Mouse (Mus musculus): ENCODE data around the gene Uevld.
"Not testable (repeated sequence)": the region's sequence is repeated elsewhere in the genome, so short reads cannot be mapped to it uniquely, and the experiment has no call there.

Uevld gene

GRCm38 (mm10) chr7:46964070-46964469 lies 5.7 kb upstream of the Uevld start:
- DNase-seq = no peak

GRCm38 (mm10) chr7:46962806-46963618 lies 4.7 kb upstream of the Uevld start:
- DNase-seq = peak; percentile 53 to 73

- DNase-seq = peak in 1 of 2 experiments; percentile 31
Measured at GRCm38 (mm10) chr7:46962132-46962531, 3.8 kb upstream of the Uevld start.

- peak in 1 of 2 experiments; percentile 15 for DNase-seq
Measured at GRCm38 (mm10) chr7:46960991-46961390, 2.7 kb upstream of the Uevld start.

GRCm38 (mm10) chr7:46958853-46959252 lies 526 bp upstream of the Uevld start:
- no peak for DNase-seq

GRCm38 (mm10) chr7:46935847-46936246 lies 22.5 kb downstream of the Uevld start:
- peak in 1 of 2 experiments; percentile 17 for DNase-seq

GRCm38 (mm10) chr7:46934788-46935187 lies 23.5 kb downstream of the Uevld start:
- DNase-seq = no peak

GRCm38 (mm10) chr7:46931370-46931769 lies 27.0 kb downstream of the Uevld start:
- no peak for DNase-seq

- DNase-seq = no peak
Measured at GRCm38 (mm10) chr7:46928291-46928690, 30.0 kb downstream of the Uevld start.

GRCm38 (mm10) chr7:46922075-46922474 lies 36.3 kb downstream of the Uevld start:
- DNase-seq = no peak

GRCm38 (mm10) chr7:46919551-46920176 lies 38.7 kb downstream of the Uevld start, which contains the start of gene Tsg101:
Tsg101 (minus strand) TSS chr7:46919969.
- peak; percentile 89 to 91 for DNase-seq

- DNase-seq = no peak
Measured at GRCm38 (mm10) chr7:46918678-46919371, 39.5 kb downstream of the Uevld start.

- DNase-seq = no peak
Measured at GRCm38 (mm10) chr7:46916376-46916775, 42.0 kb downstream of the Uevld start.

- no peak for DNase-seq
Measured at GRCm38 (mm10) chr7:46911250-46911649, 47.1 kb downstream of the Uevld start.

- no peak for DNase-seq
Measured at GRCm38 (mm10) chr7:46899343-46899742, 59.0 kb downstream of the Uevld start.

GRCm38 (mm10) chr7:46895511-46895910 lies 62.8 kb downstream of the Uevld start:
- DNase-seq = no peak

- no peak for DNase-seq
Measured at GRCm38 (mm10) chr7:46883304-46883703, 75.0 kb downstream of the Uevld start.

GRCm38 (mm10) chr7:46881941-46882340 lies 76.4 kb downstream of the Uevld start:
- not testable (repeated sequence) for DNase-seq

- DNase-seq = no peak
Measured at GRCm38 (mm10) chr7:46880992-46881391, 77.3 kb downstream of the Uevld start.

- peak in 1 of 2 experiments; percentile 12 for DNase-seq
Measured at GRCm38 (mm10) chr7:46879851-46880250, 78.5 kb downstream of the Uevld start.

GRCm38 (mm10) chr7:46877255-46877654 lies 81.1 kb downstream of the Uevld start:
- DNase-seq = no peak

- DNase-seq = no peak
Measured at GRCm38 (mm10) chr7:46876841-46877240, 81.5 kb downstream of the Uevld start.
